Mouse (Mus musculus) lung, adult 2 months (tissue): ENCODE results near the gene Hs2st1. TPM values are rescaled to one million over a fixed set of nuclear protein-coding genes. Genes with fewer than 3 reads are reported as not detected.
A peak's percentile ranks its signal among the peaks of the same experiment; 100 is the strongest.

Source experiments
- DNase-seq: peaks from one replicate; pipeline ENCODE4 v3.0.0; 2022
- H3K4me1 ChIP-seq: fragments of 200-500 bp; 2 replicates; pipeline ENCODE4 v1.6.1; 2011; ENCODE audit warnings: low read length; ENCODE audit not compliant: control insufficient read depth, insufficient read depth
- H3K4me3 ChIP-seq: fragments of 200-500 bp; replicated peaks from 2 replicates; pipeline ENCODE3; 2011; ENCODE audit warnings: low read depth, mild to moderate bottlenecking, control low read depth, low read length; ENCODE audit errors: extremely low read depth
- CTCF ChIP-seq: fragments of 200-500 bp; IDR thresholded peaks from 2 replicates; pipeline ENCODE4 v1.5.1; 2011; ENCODE audit warnings: mild to moderate bottlenecking, low read length, control low read depth; ENCODE audit not compliant: insufficient read depth
- POLR2A ChIP-seq: fragments of 200-500 bp; IDR thresholded peaks from 2 replicates; pipeline ENCODE4 v1.6.1; 2011; ENCODE audit warnings: low read depth, mild to moderate bottlenecking, control low read depth, low read length, borderline replicate concordance; ENCODE audit errors: extremely low read depth
- WGBS: fragments of 180-500 bp; shearing (Covaris S2); methylation state at CpG from one replicate; pipeline ENCODE4 v1.1.7; 2018; 5-methylcytosine and 5-hydroxymethylcytosine counted together
- polyA plus RNA-seq: library from polyadenylated mRNA; depleted of rRNA; stranded (reverse); fragments of >200 nt; gene quantifications from 2 replicates; pipeline ENCODE4 v1.2.3, GENCODE M21; 2012; rRNA removed

Gene Hs2st1
- 26.2 and 28.4 TPM in 2 replicates for polyA plus RNA-seq

DNA sequence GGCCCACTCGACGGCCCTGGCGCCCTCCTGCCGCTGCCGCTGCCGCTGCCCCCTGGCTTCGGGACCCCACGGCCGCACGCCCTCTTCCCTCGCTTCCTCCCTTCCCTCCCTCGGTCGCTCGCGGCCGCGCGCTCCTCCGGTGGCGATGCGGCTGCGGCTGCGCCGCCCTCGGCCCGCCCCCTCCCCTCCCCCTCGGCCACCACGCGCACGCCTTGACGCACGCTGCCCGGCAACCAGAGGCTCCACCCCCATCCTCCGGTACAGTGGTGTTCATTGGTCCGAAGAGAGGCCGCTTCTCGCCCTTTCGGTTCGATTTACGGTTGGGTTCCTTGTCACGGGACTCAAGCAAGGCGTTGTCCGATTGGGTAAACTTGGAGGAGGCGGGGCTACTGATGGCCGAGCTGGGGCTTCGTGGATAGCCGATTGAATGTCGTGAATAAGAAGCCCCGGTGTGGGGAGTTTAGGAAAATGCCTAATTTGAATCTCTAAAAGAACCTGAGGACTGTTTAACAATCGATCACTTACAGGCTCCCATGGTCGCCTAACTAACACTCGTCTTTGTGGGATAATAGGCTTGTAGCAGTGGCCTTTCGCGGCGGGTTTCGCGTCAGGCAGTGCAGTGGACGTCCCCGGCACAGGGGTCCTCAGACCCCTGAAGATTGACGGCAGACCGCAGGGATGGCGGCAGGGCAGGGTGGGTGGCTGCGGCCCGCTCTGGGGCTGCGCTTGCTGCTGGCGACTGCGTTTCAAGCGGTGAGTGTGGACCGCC is at the start of gene Hs2st1, which contains the start of gene Selenof:
Gene Hs2st1 (minus strand): TSS at position 135 of the 769 bp plus-strand sequence.
Gene Selenof (plus strand): TSS at position 258 of the 769 bp plus-strand sequence.
- Histone ChIP-seq H3K4me1 (peaks cover 15% of the 10 kb centered on the region), H3K4me3 (peak within 1 kb of the TSS; percentile 76)
- TF ChIP-seq POLR2A (peak; percentile 93), CTCF (no peak)
- 1% methylated on average over 62 of the region's 69 CpGs for WGBS
- DNase-seq = peak; percentile 92

DNA sequence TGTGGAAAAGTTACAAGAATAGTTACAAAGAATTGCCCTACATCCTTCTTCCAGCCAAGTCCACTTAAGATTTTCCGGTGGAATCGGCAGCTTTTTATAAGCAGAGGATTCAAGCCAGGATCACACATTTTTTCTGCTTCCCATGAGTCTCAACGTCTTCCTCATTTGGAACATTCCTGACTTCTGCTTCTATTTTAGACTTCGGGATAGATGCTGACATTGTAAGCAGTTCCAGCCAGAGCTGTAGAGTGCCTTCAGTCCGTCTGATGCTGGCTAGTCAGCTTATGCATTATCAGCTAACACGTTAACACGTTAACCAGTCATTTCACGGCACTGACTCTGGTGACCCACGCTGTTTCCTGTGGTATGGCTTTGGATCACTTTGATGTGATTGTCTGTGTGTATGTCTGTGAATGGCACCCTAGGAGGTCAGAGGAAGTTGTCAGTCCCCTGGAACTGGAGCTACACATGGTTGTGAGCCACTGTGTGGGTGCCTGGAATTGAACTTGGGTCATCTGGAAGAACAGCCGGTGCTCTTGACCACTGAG is 47.7 kb upstream of the Hs2st1 start:
- WGBS = 45% methylated on average over 10 of the region's 10 CpGs
- no peak for DNase-seq
- Histone ChIP-seq H3K4me1 (peaks cover 3% of the 10 kb centered on the region; the same call in 1 of the 2 replicates), H3K4me3 (no peak overlapping the region)
- no peak for TF ChIP-seq POLR2A
- no peak for TF ChIP-seq CTCF

DNA sequence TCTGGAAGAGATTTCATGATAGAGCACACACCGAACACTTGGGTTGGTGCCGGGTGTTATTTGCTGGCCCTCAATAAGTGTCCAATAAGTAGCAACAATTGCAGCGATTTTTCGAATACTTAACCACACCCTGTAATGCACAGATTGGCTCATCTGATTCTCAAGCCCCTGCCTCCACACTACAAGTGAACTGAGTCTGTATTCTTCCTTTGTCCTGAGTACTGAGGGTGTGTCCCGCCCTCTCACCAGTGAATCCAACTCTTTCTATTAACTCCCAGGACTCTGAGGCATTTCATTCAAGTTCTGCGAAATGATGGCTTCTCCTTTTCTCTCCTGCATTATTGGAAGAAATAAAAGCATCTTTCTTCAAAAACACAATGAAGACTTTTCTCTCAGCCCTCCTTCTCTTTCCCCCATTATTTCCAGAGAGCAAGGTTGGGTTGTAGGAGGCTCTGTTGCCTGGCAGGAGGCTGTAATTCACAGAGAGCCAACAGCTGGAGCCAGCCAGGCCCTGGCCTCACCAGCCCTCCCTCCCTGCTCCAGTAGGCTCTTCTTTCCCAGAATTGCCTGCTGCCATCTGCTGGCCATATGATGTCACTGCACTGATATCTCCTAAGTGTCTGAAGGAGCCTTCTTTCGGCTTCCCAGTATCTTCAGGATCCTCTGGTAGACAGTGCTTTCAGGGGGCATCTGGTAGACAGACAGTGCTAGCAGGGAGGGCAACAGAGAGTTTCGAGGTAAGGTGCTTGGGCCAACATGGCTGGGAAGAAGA is 46.9 kb upstream of the Hs2st1 start:
- H3K4me1 ChIP-seq = peaks cover 3% of the 10 kb centered on the region; the same call in 1 of the 2 replicates
- no peak overlapping the region for H3K4me3 ChIP-seq
- WGBS = 53% methylated on average over 8 of the region's 8 CpGs
- TF ChIP-seq POLR2A = no peak
- peak; percentile 82 for TF ChIP-seq CTCF
- peak; percentile 75 for DNase-seq

DNA sequence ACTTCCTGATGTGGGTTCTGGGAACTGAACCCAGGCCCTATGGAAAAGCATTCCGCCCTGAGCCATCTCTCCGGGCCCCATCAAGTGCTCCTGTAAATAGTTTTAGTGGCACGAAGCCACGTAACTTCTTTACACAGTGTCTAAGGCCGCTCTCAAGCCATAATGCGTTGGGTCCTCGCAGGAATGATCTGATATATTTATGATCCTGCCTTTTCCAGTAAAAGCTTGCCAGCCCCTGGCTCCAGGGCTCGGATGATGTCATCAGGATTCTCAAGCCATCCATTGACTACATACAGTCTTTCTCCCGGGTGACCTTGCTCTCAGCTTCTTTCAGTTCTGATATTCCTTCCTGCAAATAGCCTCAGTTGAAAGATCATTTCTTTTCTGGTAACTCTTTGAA is 45.5 kb upstream of the Hs2st1 start:
- peaks cover 3% of the 10 kb centered on the region; the same call in 1 of the 2 replicates for H3K4me1 ChIP-seq
- WGBS = 62% methylated on average over 9 of the region's 9 CpGs
- TF ChIP-seq CTCF (no peak), POLR2A (no peak)
- DNase-seq = no peak
- no peak overlapping the region for H3K4me3 ChIP-seq

DNA sequence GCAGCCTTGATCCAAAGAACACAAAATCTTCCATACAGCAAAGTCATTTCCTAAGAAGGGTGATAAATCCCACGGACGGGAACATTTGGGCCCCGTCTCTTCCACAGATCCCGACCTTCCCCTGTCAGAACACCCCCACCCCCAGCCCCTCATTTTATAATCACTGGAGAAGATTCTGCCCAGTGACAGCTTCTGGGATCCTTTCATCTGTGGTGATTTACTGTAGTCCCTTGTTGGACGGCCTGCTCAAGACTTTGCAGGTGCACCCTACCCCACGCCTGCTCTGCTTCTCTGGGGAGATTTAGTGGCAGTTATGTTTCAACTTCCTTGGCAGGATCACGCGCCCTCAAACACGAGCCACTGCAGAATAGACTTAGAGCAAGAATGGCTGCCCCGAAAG is 44.7 kb upstream of the Hs2st1 start:
- H3K4me3 ChIP-seq = no peak overlapping the region
- TF ChIP-seq CTCF = no peak
- no peak for TF ChIP-seq POLR2A
- 71% methylated on average over 10 of the region's 10 CpGs for WGBS
- no peak for DNase-seq
- H3K4me1 ChIP-seq = peaks cover 3% of the 10 kb centered on the region; the same call in 1 of the 2 replicates

DNA sequence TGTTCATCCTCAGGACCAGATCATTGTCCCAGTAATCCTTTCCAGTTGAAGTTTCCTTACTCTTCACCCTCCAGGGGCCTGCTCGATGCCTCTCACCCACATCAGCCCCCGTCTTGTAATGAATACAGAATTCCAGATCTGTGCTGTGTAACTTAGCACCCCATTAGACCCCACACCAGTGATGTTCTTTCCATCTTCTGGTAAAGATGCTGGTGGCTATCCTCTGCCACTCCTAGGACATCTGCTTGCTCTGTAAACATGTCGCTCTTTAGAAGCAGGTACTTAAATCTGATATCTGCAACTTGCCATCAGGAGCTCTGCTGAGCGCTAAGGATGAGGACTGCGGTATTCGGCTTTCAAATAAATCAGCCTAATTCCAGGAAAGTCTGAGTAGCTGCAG is 44.3 kb upstream of the Hs2st1 start:
- WGBS = 57% methylated on average over 6 of the region's 6 CpGs
- Histone ChIP-seq H3K4me1 (peaks cover 3% of the 10 kb centered on the region; the same call in 1 of the 2 replicates), H3K4me3 (no peak overlapping the region)
- DNase-seq = no peak
- no peak for TF ChIP-seq CTCF
- TF ChIP-seq POLR2A = no peak

DNA sequence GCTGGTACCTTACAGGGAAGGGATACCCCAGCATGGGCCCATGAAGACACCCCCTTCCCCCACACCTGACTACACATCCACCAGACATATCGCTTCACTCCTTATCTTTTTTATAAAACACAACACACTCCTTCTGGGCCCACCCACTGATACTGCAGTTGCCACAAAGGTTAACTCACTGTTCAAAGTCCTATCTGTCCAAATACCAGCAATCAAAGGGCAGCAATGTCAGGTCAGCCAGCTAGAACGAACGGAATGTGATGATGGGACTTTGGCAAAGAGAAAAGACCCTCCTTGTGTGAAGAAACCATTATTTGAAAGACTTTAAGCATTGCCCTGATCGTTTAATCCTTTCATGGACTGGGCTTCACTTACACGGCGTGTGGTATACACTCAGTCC is 42.4 kb upstream of the Hs2st1 start:
- H3K4me1 ChIP-seq = peaks cover 3% of the 10 kb centered on the region; the same call in 1 of the 2 replicates
- 60% methylated on average over 6 of the region's 6 CpGs for WGBS
- H3K4me3 ChIP-seq = no peak overlapping the region
- TF ChIP-seq POLR2A (no peak), CTCF (no peak)
- no peak for DNase-seq

DNA sequence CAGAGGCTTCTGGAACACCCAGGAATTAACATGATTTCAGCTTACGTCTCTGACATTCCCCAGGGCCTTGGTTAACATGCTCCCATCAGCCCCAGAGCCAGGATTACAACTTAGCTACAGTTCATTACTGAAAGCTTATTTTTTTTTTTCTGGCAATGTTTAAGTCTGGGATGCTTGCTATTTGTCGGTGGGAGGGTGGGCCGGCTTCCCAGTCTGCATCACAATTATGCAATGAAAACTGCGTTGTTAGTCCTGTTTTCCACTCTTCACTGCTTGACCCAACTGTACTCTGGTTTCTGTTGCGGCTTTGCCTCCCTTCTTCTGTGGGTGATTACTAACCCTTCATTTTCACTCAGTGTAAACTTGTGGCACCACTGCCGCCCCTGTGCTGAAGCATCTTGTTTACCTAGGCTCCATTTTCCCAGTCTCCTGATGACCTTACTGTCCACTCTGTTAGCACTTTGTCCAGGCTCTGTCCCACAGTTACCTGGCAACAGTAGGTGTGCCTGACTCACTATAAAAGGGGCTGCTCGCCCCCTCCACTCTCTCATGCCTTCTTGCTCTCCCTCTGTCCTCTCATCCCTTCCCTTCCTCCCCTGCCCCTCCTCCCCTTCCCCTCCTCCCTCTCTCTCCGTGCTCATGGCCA is 41.8 kb upstream of the Hs2st1 start:
- no peak overlapping the region for H3K4me3 ChIP-seq
- TF ChIP-seq POLR2A = no peak
- no peak for TF ChIP-seq CTCF
- DNase-seq = no peak
- 55% methylated on average over 8 of the region's 8 CpGs for WGBS
- no peaks in the 10 kb centered on the region for H3K4me1 ChIP-seq

DNA sequence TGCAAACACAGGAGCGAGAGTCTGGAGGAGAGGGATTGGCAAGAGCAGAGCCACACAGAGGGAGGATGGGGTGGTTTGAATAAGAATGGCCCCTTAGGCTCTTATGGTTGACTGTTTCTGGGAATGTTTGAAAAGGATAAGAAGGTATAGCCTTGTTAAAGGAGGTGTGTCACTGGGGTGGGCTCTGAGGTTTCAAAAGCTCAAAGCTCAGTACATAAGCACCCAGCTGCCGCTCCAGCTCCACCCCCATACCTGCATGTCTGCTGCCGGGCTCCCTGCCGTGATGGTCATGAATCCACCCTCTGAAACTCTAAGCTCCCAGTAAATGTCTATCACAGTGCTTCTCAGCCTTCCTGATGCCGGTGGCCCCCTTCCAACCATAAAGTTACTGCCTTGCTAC is 40.8 kb upstream of the Hs2st1 start:
- TF ChIP-seq CTCF = no peak
- TF ChIP-seq POLR2A = no peak
- H3K4me3 ChIP-seq = no peak overlapping the region
- DNase-seq = no peak
- 70% methylated on average over 5 of the region's 5 CpGs for WGBS
- H3K4me1 ChIP-seq = no peaks in the 10 kb centered on the region

DNA sequence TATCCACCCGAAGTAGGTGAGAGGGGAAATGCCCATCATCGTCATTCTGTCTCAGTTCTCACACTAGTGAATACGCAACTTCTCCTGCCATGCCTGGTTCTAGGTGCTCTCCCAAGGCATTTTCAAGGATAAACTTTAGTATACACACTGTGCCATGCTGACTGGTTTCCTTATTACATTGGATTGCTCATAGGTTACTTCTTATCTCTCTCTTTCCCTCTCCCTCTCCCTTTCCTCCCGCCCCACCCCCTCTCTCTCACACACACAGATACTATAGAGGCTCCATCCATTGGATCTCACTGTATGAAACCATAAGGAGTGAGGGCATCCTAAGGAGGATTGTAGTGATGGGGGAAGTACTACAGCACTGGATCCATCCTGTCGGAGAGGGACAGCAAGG is 38.1 kb upstream of the Hs2st1 start:
- no peak for DNase-seq
- peaks cover 3% of the 10 kb centered on the region; the same call in 1 of the 2 replicates for H3K4me1 ChIP-seq
- no peak overlapping the region for H3K4me3 ChIP-seq
- TF ChIP-seq POLR2A = no peak
- TF ChIP-seq CTCF = no peak
- 89% methylated on average over 5 of the region's 5 CpGs for WGBS
